Mouse (Mus musculus) right cerebral cortex, postnatal 4 days (tissue): ENCODE data around the gene Ppp1r11.
A peak's percentile ranks its signal among the peaks of the same experiment; 100 is the strongest.

Experiments
- DNase-seq: peaks from one replicate; pipeline ENCODE4 v3.0.0-alpha.2; 2022

Gene Ppp1r11

GRCm38 (mm10) chr17:36958884-36959283 is 7.3 kb upstream of the Ppp1r11 start:
- no peak for DNase-seq

GRCm38 (mm10) chr17:36957999-36958743 is 6.6 kb upstream of the Ppp1r11 start, which contains the start of the genes Znrd1 and Znrd1as:
Znrd1 (minus strand) TSS chr17:36958559.
Znrd1as (plus strand) TSS chr17:36958592.
- DNase-seq = peak; percentile 89

- no peak for DNase-seq
These were observed 1.5 kb upstream of the Ppp1r11 start for GRCm38 (mm10) chr17:36953062-36953461.

- no peak for DNase-seq
These were observed 1.1 kb upstream of the Ppp1r11 start for GRCm38 (mm10) chr17:36952631-36953030.

- no peak for DNase-seq
These were observed 2.3 kb downstream of the Ppp1r11 start for GRCm38 (mm10) chr17:36949265-36949664.

DNA sequence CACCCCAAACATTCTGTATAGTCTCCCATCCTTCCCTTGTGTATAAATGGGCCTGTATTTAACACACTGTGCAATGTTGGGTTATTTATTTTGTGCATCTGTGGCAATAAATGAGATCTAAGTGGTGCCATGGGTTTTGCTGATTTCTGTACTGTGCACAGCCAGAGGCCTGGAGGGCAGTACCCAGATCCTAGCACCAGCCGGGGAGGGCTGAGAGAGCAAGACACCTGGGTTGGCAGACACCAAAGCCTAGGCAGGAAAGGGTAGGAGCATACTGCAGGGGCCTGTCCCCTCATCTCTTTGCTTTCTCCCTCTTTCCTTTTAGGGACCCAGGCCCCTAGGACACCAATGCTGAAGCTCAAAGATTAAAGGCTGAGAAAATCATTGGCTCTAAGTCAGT is 3.3 kb downstream of the Ppp1r11 start:
- DNase-seq = no peak

DNA sequence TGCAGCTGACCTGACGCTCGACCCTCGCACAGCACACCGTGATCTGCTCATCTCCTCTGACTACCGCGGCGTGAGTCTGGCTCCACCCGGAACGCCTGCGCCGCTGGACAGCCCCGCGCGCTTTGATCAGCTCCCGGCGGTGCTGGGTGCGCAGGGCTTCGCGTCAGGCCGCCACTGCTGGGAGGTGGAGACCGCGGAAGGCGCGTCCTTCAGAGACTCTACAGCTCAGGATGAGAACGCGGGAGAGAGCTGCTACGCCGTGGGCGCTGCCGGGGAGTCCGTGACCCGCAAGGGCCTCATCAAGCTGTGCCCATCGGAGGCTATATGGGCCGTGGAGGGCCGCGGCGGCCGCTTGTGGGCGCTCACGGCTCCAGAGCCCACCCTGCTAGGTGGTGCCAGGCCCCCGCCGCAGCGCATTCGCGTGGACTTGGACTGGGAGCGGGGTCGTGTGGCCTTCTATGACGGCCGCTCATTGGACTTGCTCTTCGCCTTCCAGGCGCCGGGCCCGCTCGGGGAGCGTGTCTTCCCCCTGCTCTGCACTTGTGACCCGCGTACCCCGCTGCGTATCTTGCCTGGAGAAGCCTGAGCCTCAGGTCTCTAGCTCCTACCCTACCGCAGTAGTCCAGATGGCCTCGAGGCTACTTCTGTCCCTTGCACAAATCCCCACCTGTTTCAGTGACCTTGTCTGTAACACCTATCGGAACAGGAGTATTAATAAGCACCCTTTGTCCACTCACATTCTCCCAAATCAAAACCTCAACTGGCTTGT is 4.3 kb downstream of the Ppp1r11 start:
- DNase-seq = peak; percentile 69

DNA sequence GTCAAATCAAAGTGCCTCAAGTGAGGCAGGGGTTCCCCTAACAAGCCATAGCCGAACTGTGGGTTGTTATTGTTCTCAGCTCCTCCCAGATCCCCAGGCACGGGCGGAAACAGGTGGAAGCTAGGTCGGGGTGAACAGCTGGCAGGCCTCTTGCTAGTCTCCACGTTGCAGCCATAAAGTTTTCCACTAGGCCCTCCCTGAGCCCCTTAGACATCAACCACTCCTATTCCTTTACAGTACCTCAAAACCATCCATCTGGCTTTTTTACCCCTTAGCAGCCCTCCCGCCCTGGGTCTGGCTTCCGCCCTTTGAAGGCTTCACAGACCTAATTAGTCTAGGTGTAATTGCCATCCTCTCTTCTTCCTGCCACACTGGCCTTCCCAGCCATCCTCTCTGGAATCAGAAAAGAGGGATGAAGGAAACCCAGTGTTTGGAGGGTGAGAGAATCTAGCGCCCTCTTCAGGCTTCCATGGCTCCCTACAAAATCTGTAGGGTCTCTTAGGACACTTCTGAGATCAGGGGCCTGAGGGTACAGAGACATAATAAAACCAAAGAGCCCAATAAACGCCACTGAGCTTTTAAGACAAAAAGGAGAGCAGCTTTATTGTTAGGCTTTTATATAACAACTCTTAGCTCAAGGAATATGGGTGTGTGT is 7.3 kb downstream of the Ppp1r11 start:
- no peak for DNase-seq

GRCm38 (mm10) chr17:36943691-36944090 is 7.8 kb downstream of the Ppp1r11 start:
- DNase-seq = no peak

GRCm38 (mm10) chr17:36942791-36943471 is 8.6 kb downstream of the Ppp1r11 start, which contains the start of gene Rnf39:
Rnf39 (plus strand) TSS chr17:36942918.
- peak; percentile 21 for DNase-seq

DNA sequence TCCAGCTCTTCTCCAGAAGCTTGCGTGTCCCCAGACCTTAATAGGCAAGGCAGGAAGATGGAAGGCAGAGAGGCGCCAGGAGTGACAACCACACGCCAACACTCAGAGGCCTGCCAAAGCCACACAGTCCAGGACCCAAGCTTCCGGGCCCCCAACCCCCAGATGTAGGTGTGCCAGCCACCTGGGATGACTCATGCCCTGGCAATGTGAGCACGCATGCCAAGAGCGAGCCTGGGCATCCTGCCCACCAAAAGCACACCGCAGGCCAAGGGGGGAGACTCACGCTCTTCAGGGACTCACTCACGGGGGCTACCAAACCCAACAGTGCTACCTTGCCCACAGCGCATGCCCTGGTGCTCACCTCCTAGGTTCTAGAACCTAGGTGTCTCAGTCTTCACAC is 9.2 kb downstream of the Ppp1r11 start:
- peak; percentile 21 for DNase-seq

DNA sequence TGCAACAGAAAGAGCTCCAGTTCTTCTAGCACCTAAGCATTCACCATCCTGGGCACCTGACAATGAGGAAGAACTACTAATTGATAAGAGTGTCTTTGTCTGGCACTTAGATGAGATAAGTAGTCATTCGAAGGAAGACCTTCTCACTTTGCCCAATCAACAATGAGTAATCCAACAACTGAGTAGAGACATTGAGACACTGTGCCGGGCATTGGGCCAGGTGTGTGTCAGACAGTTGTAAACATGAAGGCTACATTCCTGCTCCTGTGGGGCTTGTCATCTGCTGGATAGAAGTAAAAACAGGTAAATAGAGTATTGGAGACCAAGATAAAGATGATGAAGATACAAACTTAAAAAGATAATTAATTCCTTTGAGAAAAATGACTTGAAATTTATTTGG is 13.5 kb downstream of the Ppp1r11 start:
- no peak for DNase-seq

GRCm38 (mm10) chr17:36931806-36932205 is 19.7 kb downstream of the Ppp1r11 start:
- DNase-seq = no peak

DNA sequence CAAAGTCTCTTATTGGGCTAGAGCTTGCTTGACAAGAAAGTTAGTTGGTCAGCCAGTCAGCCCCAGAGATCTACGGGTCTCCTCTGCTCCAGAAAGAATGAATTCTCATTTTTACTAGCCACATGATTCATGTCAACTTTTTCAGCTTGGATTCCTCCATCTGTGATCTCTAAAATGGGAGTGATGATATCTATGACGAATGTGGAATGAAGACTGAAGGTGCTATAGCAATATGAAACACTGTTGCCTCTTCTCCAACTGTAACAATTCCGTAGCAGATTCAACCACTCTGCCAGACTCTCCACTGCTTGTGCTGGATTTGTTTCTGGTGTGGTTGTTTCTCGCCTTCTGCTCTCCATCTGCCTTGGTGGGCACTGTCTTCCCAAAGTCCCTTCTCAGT is 20.4 kb downstream of the Ppp1r11 start:
- DNase-seq = no peak

- DNase-seq = no peak
These were observed 21.3 kb downstream of the Ppp1r11 start for GRCm38 (mm10) chr17:36930233-36930632.

DNA sequence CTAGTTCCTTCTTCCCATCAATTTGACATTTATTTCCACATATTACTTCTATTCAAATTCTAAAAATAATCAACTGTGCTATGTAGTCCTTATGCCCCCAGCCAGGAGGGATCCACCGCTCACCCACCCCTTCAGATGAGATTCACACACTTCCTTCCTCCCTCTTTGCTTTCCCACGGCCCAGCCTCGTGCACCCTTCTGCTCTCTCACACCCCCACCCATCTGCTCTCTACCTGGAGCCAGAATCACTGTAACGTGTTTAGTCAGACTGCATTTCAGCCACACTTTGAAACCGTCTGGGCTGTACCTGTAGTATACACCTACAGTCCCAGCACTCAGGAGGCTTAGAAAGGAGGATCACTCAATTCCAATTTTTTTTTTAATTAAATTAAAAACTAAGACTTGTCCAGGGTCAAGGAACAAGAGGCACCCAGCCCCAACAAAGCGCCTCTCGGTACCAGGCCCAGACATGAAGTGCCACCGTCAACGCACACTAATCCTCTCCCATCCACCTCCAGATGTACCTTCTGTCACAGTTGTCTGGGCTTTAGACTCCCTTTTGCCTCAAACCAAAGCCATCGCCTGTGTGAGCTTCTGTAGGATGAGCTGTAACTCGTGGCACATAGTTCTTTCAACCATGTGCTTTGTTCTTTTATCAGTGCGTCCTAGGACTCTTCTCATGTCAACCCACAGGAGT is 22.2 kb downstream of the Ppp1r11 start:
- no peak for DNase-seq

- no peak for DNase-seq
These were observed 23.9 kb downstream of the Ppp1r11 start for GRCm38 (mm10) chr17:36927496-36928120.

DNA sequence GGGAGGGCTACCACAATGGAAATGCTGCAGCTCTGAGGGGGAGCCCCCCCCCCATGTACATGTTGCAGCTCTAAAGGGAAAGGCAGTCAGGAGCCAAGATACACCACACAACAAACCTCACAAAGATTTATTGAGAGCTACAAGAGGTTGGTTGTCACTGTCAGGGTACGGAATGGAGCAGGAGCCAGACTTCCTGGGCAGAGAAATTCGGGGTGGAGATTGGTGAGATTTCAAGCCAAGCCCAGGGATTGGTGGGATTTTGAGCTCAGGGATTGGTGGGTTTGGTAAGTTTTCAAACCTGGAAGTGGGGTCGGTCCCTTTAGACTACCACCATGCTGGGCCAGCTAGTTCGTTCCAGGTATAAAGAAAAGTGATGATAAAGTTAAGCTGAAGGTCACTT is 28.1 kb downstream of the Ppp1r11 start:
- DNase-seq = no peak

DNA sequence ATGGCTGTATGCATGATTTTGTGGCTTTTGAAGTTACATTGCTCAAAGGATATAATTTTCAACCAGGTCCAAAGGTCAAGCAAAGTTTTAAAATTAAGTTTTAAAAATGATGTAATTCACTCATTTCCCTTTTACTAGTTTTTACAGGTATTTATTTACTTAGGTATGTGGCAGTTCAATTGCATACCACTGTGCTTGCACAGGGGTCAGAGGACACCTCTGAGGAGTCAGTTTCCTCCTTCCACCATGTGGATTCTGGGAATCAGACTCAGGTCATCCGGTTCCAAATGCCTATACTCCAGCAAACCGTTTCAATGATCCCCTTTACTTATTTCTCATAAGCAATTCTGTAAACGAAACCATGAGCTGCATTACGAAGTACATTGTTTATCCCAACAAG is 28.8 kb downstream of the Ppp1r11 start:
- DNase-seq = no peak

- DNase-seq = no peak
These were observed 31.3 kb downstream of the Ppp1r11 start for GRCm38 (mm10) chr17:36920239-36920638.

DNA sequence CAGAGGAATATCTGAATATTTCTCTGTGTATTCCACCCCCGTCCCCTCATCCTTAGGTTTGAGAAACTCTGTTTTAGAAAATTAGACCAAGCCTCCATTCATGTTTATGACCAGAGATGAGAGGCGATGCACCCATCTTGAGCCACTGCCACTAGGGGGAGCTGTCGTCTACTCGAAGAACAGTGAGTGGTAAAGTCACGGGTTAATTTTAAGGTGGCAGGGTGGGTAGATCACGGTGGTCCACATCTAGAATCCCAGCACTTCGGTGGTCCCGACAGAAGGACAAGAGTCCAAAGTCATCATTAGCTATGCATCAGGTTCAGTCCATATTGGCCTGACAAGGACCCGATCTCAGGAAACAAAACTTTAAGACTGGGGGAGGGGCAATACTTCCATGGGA is 36.5 kb downstream of the Ppp1r11 start:
- peak; percentile 73 for DNase-seq

DNA sequence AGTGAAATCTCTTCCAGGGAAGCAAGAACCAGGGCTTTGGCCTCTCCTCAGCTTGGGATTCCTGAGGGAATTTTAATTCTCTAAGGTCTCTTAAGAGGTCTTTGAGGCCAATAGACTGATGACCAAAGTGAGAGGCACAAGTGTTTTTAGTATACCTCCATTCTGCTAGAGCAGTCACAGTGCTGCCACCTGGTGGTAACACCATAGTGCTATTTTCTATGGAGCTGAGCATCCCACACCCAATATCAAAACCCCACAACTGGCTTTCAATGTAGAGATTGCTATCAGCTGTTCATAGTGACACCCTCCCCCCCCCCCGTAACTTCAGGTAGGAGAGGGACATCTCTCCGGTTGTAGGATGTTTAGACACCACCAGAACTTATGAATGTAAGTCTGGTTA is 37.4 kb downstream of the Ppp1r11 start:
- peak; percentile 81 for DNase-seq
